8 mouse cellular contexts compared by ENCODE assay signal in the genomic region with DNA sequence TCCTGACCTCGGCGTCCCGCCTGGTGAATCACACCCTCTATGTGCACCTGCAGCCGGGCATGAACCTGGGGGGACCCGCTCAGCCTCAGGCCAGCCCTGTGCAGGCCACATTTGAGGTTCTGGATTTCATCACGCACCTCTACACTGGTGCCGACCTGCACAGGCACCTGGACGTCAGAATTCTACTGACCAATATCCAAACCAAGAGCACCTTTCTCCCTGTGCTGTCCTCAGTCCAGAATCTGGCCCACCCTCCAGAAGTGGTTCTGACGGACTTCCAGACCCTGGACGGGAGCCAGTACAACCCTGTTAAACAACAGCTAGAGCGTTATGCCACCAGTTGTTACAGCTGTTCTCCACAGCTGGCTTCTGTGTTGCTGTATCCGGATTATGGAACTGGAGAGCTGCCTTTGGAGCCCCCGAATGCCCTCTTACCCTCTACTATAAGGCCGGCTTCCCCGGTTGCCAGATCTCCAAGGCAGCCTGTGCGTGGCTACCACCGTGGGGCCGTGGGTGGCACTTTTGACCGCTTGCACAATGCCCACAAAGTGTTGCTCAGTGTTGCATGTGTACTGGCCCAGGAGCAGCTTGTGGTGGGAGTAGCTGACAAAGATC. TPM values are rescaled to one million over a fixed set of nuclear protein-coding genes. Genes with fewer than 3 reads are reported as not detected.
DNase-seq lines count a peak whose midpoint lies in the region; ATAC-seq and TF ChIP-seq lines count a peak whose summit lies in the region.

No protein-coding gene starts in this region.

- H3K27ac ChIP-seq in layer of hippocampus, adult 2 months, result peak overlapping the region; percentile 94
- peak overlapping the region; percentile 26 for H3K27ac ChIP-seq in cortical plate, adult 2 months (ENCODE audit: insufficient read depth, low read length)
- peak overlapping the region; percentile 91 for H3K27ac ChIP-seq in intestine, embryonic 14.5 days (ENCODE audit: low read depth)
- H3K27ac ChIP-seq in liver, embryonic 16.5 days (ENCODE audit: low read length), result peak overlapping the region; percentile 89

- H3K4me1 ChIP-seq in cortical plate, adult 2 months (ENCODE audit: control insufficient read depth, insufficient read depth, low read length), result peaks cover 5% of the 10 kb centered on the region
- peaks cover 33% of the 10 kb centered on the region for H3K4me1 ChIP-seq in intestine, embryonic 14.5 days (replicated peaks; ENCODE audit: control insufficient read depth, insufficient read depth, low read length)
- peaks cover 48% of the 10 kb centered on the region for H3K4me1 ChIP-seq in liver, embryonic 16.5 days (ENCODE audit: control insufficient read depth, low read depth, low read length)

- DNase-seq in layer of hippocampus, adult 2 months (ENCODE audit: low spot score in 2 of 2), result no peak
- DNase-seq in layer of hippocampus, postnatal 25 days (ENCODE audit: extremely low spot score in 1 of 2, low spot score in 1 of 2), result no peak
- no peak for DNase-seq in intestine, embryonic 14.5 days (ENCODE audit: low spot score)
- no peak for DNase-seq in retina, postnatal 1 day
- no peak for DNase-seq in layer of hippocampus, postnatal 14 days (ENCODE audit: low spot score in 2 of 2)
- no peak for DNase-seq in layer of hippocampus, postnatal 36 days

- WGBS in intestine, embryonic 14.5 days, result 31% methylated on average over 19 of the region's 19 CpGs
- WGBS in liver, embryonic 16.5 days (ENCODE audit: insufficient replicate concordance), result 27% methylated on average over 19 of the region's 19 CpGs

- peak overlapping the region; percentile 87 for H3K4me2 ChIP-seq in intestine, embryonic 14.5 days (ENCODE audit: low read length)
- peak overlapping the region; percentile 96 for H3K4me2 ChIP-seq in liver, embryonic 16.5 days (ENCODE audit: low read depth, low read length)

- TF ChIP-seq CTCF in layer of hippocampus, adult 2 months (conservative IDR thresholded peaks at IDR 0.05), result no peak
- no peak for TF ChIP-seq CTCF in cortical plate, adult 2 months (IDR thresholded peaks at IDR 0.05; ENCODE audit: extremely low read depth, insufficient read depth, low read length)

- no peaks in the 10 kb centered on the region for H3K9me3 ChIP-seq in intestine, embryonic 14.5 days (ENCODE audit: control insufficient read depth, low read length)
- H3K9me3 ChIP-seq in liver, embryonic 16.5 days (replicated peaks; ENCODE audit: control insufficient read depth, low read length), result no peaks in the 10 kb centered on the region

- peaks cover 33% of the 10 kb centered on the region for H3K27me3 ChIP-seq in intestine, embryonic 14.5 days (replicated peaks; ENCODE audit: control insufficient read depth, insufficient read depth, low read length)
- H3K27me3 ChIP-seq in liver, embryonic 16.5 days (ENCODE audit: control insufficient read depth, insufficient read depth, low read depth, low read length), result peaks cover 36% of the 10 kb centered on the region

- H3K4me3 ChIP-seq in layer of hippocampus, adult 2 months, result peak overlapping the region; percentile 92
- H3K4me3 ChIP-seq in cortical plate, adult 2 months (ENCODE audit: insufficient read depth, low read length), result peak overlapping the region; percentile 90
- peak overlapping the region; percentile 69 for H3K4me3 ChIP-seq in intestine, embryonic 14.5 days (ENCODE audit: low read depth, low read length)
- H3K4me3 ChIP-seq in liver, embryonic 16.5 days (ENCODE audit: low read depth, low read length), result peak overlapping the region; percentile 80

- H3K9ac ChIP-seq in intestine, embryonic 14.5 days (ENCODE audit: low read length), result peak overlapping the region; percentile 77
- peak overlapping the region; percentile 89 for H3K9ac ChIP-seq in liver, embryonic 16.5 days (ENCODE audit: low read depth, low read length)

- peaks cover 12% of the 10 kb centered on the region; the same call in 1 of the 2 replicates for H3K36me3 ChIP-seq in intestine, embryonic 14.5 days (ENCODE audit: control insufficient read depth, insufficient read depth, low read length)
- H3K36me3 ChIP-seq in liver, embryonic 16.5 days (ENCODE audit: control insufficient read depth, insufficient read depth), result no peaks in the 10 kb centered on the region

- no peak for TF ChIP-seq POLR2A in cortical plate, adult 2 months (IDR thresholded peaks at IDR 0.05; ENCODE audit: extremely low read depth, insufficient read depth, low read length)

- ATAC-seq in intestine, embryonic 14.5 days (replicated peaks; ENCODE audit: low FRiP score, low TSS enrichment, low read depth), result peak; percentile 12; the same call in 1 of the 2 replicates
- no peak; the same call in 1 of the 2 replicates for ATAC-seq in liver, embryonic 16.5 days (ENCODE audit: low read depth)

RNA-seq across cellular contexts. Expression of a gene that starts 0.8 kb away (rescaled TPM):
- total RNA-seq in layer of hippocampus, adult 2 months (2021), result 10 to 100 TPM; 24.9 to 25.8 TPM
- total RNA-seq in layer of hippocampus, postnatal 25 days (2021), result 10 to 100 TPM; 25.1 to 29.9 TPM
- polyA plus RNA-seq in cortical plate, adult 2 months (2012; rRNA removed), result 34.4 and 35.4 TPM in 2 replicates
- polyA plus RNA-seq in intestine, embryonic 14.5 days (2014; fragmentation: Nextera tagmentation; extraction: Ambion mirVana), result 39.7 and 45.5 TPM in 2 replicates
- 20.1 and 20.5 TPM in 2 replicates for polyA plus RNA-seq in liver, embryonic 16.5 days (2015; fragmentation: Nextera tagmentation; extraction: Ambion mirVana)
- total RNA-seq in layer of hippocampus, postnatal 14 days (2021), result 10 to 100 TPM; 32.6 to 35.7 TPM
- 10 to 100 TPM; 27.0 to 28.0 TPM for total RNA-seq in layer of hippocampus, postnatal 36 days (2021)

RNA-seq across cellular contexts. Expression of a gene that starts 3.9 kb away (rescaled TPM):
- 10 to 100 TPM; 40.0 to 41.1 TPM for total RNA-seq in layer of hippocampus, adult 2 months (2021)
- total RNA-seq in layer of hippocampus, postnatal 25 days (2021), result 10 to 100 TPM; 45.1 to 45.6 TPM
- 46.9 and 53.1 TPM in 2 replicates for polyA plus RNA-seq in cortical plate, adult 2 months (2012; rRNA removed)
- 43.6 and 48.0 TPM in 2 replicates for polyA plus RNA-seq in intestine, embryonic 14.5 days (2014; fragmentation: Nextera tagmentation; extraction: Ambion mirVana)
- 23.8 and 24.5 TPM in 2 replicates for polyA plus RNA-seq in liver, embryonic 16.5 days (2015; fragmentation: Nextera tagmentation; extraction: Ambion mirVana)
- total RNA-seq in layer of hippocampus, postnatal 14 days (2021), result 10 to 100 TPM; 46.3 to 49.6 TPM
- 10 to 100 TPM; 42.1 to 53.7 TPM for total RNA-seq in layer of hippocampus, postnatal 36 days (2021)

RNA-seq across cellular contexts. Expression of a gene that starts 5.0 kb away (rescaled TPM):
- under 1 TPM; 0.71 to 0.92 TPM for total RNA-seq in layer of hippocampus, adult 2 months (2021)
- total RNA-seq in layer of hippocampus, postnatal 25 days (2021), result under 1 TPM; 0.63 to 0.94 TPM
- 0.21 and 0.42 TPM in 2 replicates for polyA plus RNA-seq in cortical plate, adult 2 months (2012; rRNA removed)
- not detected in 2 replicates for polyA plus RNA-seq in intestine, embryonic 14.5 days (2014; fragmentation: Nextera tagmentation; extraction: Ambion mirVana)
- 0.28 and 0.30 TPM in 2 replicates for polyA plus RNA-seq in liver, embryonic 16.5 days (2015; fragmentation: Nextera tagmentation; extraction: Ambion mirVana)
- total RNA-seq in layer of hippocampus, postnatal 14 days (2021), result under 1 TPM; 0.38 to 0.81 TPM
- 1 to 10 TPM in 1 of 2 experiments, under 1 TPM in 1; 0.67 to 1.7 TPM for total RNA-seq in layer of hippocampus, postnatal 36 days (2021)

RNA-seq across cellular contexts. Expression of a gene that starts 12.0 kb away (rescaled TPM):
- 1 to 10 TPM; 4.4 to 4.7 TPM for total RNA-seq in layer of hippocampus, adult 2 months (2021)
- 1 to 10 TPM; 3.3 to 4.4 TPM for total RNA-seq in layer of hippocampus, postnatal 25 days (2021)
- polyA plus RNA-seq in cortical plate, adult 2 months (2012; rRNA removed), result 3.5 and 3.8 TPM in 2 replicates
- polyA plus RNA-seq in intestine, embryonic 14.5 days (2014; fragmentation: Nextera tagmentation; extraction: Ambion mirVana), result 29.1 and 38.1 TPM in 2 replicates
- 11.7 and 11.8 TPM in 2 replicates for polyA plus RNA-seq in liver, embryonic 16.5 days (2015; fragmentation: Nextera tagmentation; extraction: Ambion mirVana)
- 1 to 10 TPM; 2.7 to 4.9 TPM for total RNA-seq in layer of hippocampus, postnatal 14 days (2021)
- total RNA-seq in layer of hippocampus, postnatal 36 days (2021), result 1 to 10 TPM; 3.6 to 3.9 TPM

RNA-seq across cellular contexts. Expression of a gene that starts 13.4 kb away (rescaled TPM):
- total RNA-seq in layer of hippocampus, adult 2 months (2021), result 1 to 10 TPM; 8.7 to 9.6 TPM
- total RNA-seq in layer of hippocampus, postnatal 25 days (2021), result 10 to 100 TPM in 1 of 2 experiments, 1 to 10 TPM in 1; 9.2 to 10.8 TPM
- polyA plus RNA-seq in cortical plate, adult 2 months (2012; rRNA removed), result 10.3 and 10.7 TPM in 2 replicates
- 11.5 and 12.7 TPM in 2 replicates for polyA plus RNA-seq in intestine, embryonic 14.5 days (2014; fragmentation: Nextera tagmentation; extraction: Ambion mirVana)
- polyA plus RNA-seq in liver, embryonic 16.5 days (2015; fragmentation: Nextera tagmentation; extraction: Ambion mirVana), result 7.1 and 7.2 TPM in 2 replicates
- 10 to 100 TPM in 1 of 2 experiments, 1 to 10 TPM in 1; 9.3 to 10.3 TPM for total RNA-seq in layer of hippocampus, postnatal 14 days (2021)
- total RNA-seq in layer of hippocampus, postnatal 36 days (2021), result 1 to 10 TPM; 7.2 to 9.1 TPM

Comparison
In these comparisons a context has a peak if more than half of its experiments do, and no peak if none do; other contexts are left out.
1. H3K27ac ChIP-seq: peak in every context shown above with its lines; median percentile 94 in layer of hippocampus, adult 2 months; 91 in intestine, embryonic 14.5 days; 89 in liver, embryonic 16.5 days; 26 in cortical plate, adult 2 months.